Mouse (Mus musculus) forebrain, embryonic 10.5 days (tissue): Measurements from ENCODE around the gene Mfsd12. TPM values are rescaled to one million over a fixed set of nuclear protein-coding genes. Genes with fewer than 3 reads are reported as not detected.

Experiments used
- DNase-seq: peaks from one replicate; pipeline ENCODE4 v3.0.0-alpha.2; 2017; ENCODE audit warnings: low spot score; ENCODE audit errors: extremely low spot score
- H3K27ac ChIP-seq: fragments of 300-500 bp; sonication (generic); 2 replicates; pipeline ENCODE4 v1.5.1; 2016; ENCODE audit warnings: mild to moderate bottlenecking
- H3K27me3 ChIP-seq: fragments of 300-500 bp; sonication (generic); 2 replicates; pipeline ENCODE4 v1.6.1; 2016; ENCODE audit warnings: mild to moderate bottlenecking; ENCODE audit not compliant: poor library complexity, severe bottlenecking
- H3K36me3 ChIP-seq: fragments of 300-500 bp; sonication (generic); replicated peaks from 2 replicates; pipeline ENCODE4 v1.6.1; 2016; ENCODE audit warnings: mild to moderate bottlenecking, moderate library complexity
- H3K4me1 ChIP-seq: fragments of 300-500 bp; sonication (generic); 2 replicates; pipeline ENCODE4 v1.6.1; 2016
- H3K4me3 ChIP-seq: fragments of 300-500 bp; sonication (generic); 2 replicates; pipeline ENCODE4 v1.5.1; 2016; ENCODE audit warnings: mild to moderate bottlenecking, moderate library complexity
- H3K9me3 ChIP-seq: fragments of 300-500 bp; sonication (generic); 2 replicates; pipeline ENCODE4 v1.6.1; 2016; ENCODE audit warnings: mild to moderate bottlenecking, moderate library complexity
- WGBS: fragments of 180-500 bp; shearing (Covaris S2); methylation state at CpG from one replicate; pipeline ENCODE4 v1.1.7; 2016; 5-methylcytosine and 5-hydroxymethylcytosine counted together
- polyA plus RNA-seq: library from polyadenylated mRNA; unstranded; fragments of >200 nt; fragmentation: Nextera tagmentation; extraction: Ambion mirVana; gene quantifications from 2 replicates; pipeline ENCODE4 v1.2.1, GENCODE M21; 2016

Mfsd12 gene
- polyA plus RNA-seq, 1 experiment from 2014 or later: 6.7 TPM

DNA sequence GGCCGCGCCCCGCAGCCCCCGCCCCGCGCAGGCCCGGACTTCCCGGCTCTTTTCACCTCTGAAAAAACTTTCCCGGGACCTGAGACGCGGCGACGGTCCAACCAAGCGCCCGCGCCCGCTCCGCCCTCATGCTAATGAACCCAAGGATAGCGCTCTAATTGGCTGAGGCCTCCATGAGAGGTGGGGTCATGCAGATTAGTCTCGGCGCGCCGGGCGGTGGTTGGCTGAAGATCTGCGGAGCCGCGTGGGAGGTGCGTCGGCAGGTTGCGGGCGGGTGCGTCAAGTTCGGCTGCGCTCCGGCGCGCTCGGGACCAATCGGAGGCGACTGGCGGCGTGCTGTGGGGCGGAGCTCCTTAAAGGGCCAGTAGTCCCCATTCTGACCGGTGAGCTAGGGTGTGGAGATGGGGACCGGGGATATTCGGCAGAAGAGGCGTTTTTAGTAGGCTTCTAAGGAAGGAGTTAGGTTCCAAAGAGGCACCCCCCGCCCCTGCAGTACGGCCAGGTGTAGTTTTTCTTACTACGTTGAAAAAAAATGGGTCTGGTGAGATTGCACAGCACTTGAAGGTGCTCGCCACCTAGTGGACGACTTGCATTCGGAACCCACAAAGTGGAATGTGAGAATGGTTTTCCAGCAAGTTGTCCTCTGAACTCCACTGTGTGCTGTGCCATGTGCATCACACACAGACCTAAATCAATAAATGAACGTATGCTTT lies 6.8 kb upstream of the Mfsd12 start, which contains the start of gene Hmg20b:
TSS of gene Hmg20b (minus strand) at position 130 of the 713 bp plus-strand sequence.
- peak within 1 kb of the TSS; percentile 97 for H3K4me3 ChIP-seq
- peak within 1 kb of the TSS; percentile 95 for H3K27ac ChIP-seq
- under 1% methylated on average over 53 of the region's 54 CpGs for WGBS
- DNase-seq: peak; percentile 100
- H3K27me3 ChIP-seq: peaks cover 34% of the 10 kb centered on the region
- H3K9me3 ChIP-seq: no peaks in the 10 kb centered on the region
- peaks cover 67% of the 10 kb centered on the region for H3K4me1 ChIP-seq
- H3K36me3 ChIP-seq: peaks cover 33% of the 10 kb centered on the region

DNA sequence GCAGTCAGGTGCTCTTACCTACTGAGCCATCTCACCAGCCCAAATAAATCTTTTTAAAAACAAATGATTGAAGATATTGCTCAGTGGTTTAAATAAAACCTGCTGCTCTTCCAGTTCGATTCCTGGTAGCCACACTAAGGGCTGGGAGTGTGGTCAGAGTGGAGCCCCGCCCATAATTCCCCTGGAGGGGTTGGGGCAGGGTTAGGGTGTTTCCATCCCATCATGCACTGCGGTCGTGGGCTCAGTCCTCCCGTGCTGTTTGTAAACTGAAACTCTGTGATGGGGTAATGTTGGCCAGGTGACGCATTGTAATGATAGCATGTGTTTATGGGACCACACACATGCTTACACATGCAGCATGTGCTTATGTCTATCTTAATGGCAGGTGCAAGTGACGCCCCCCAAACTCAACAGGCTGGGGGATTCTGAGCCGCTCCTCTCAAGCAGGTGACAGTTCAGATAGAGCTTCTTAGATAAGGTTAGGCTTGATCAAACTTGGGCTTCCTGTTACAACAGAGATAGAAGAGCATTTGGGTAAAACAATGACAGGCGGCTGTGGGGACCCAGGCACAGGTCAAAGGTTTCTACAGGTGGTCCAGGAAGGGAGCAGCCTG lies 5.5 kb upstream of the Mfsd12 start:
- Histone ChIP-seq H3K9me3 (no peaks in the 10 kb centered on the region), H3K27ac (no peak overlapping the region), H3K4me1 (peaks cover 63% of the 10 kb centered on the region), H3K4me3 (peak overlapping the region; percentile 0; the same call in 1 of the 2 replicates), H3K36me3 (peaks cover 21% of the 10 kb centered on the region), H3K27me3 (peaks cover 34% of the 10 kb centered on the region)
- WGBS: 25% methylated on average over 9 of the region's 9 CpGs
- DNase-seq: no peak

DNA sequence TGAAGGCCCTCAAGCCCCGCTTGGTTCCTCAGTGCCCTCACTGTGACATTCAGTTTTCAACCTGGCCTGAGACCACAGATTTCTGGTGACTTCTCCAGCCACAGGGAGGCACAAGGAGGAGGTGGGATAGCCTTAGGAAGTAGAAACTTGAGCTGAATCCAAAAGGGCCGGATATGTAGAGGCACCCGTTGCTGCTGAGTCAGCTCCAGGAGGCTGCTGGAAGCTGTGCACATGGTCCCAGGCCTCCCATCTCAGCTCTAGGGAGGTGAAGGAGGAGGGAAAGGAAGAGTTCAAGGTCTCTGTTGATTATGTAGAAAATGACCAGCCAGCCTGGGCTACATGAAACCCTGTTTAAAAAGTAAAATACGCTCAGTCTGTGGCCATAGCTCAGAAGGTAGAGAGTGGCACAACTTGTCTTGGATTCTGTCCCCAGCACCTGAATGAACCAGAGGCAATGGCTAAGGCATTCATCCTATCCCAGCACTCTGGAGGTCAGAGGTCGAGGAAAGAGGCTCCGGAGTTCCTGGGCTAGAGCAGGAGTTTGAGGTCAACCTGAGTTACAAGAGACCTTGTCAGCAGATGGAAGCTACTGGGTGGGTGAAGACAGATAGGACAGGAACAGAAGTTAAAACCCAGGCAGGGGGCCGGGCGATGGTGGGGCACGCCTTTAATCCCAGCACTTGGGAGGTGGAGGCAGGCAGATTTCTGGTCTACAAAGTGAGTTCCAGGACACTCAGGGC lies 2.4 kb upstream of the Mfsd12 start:
- Histone ChIP-seq H3K4me3 (no peak overlapping the region), H3K27me3 (peaks cover 35% of the 10 kb centered on the region), H3K36me3 (0 out of 2 replicates have a peak, but pooled peaks cover 1% of the 10 kb centered on the region), H3K4me1 (peaks cover 64% of the 10 kb centered on the region), H3K9me3 (no peaks in the 10 kb centered on the region), H3K27ac (no peak overlapping the region; the same call in 1 of the 2 replicates)
- 60% methylated on average over 9 of the region's 9 CpGs for WGBS
- DNase-seq: no peak

DNA sequence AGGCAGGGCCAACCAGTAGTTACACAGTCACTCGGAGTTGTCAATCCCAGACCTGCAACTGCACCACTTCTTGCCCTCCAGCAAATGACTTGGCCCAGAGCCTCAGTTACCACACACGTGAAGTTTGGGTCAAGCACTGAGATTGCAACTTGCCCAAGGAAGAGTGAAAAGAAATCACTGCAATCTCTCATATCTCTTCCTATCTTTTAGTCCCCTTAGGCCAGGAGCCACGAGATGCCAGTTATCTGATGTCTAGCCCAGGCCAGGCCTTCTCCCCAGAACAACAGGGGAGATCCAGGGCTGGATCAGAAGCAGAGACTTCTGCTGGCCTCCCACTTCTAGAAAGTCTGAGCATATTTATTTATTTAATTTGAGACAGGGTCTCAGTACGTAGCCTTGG lies 1.8 kb upstream of the Mfsd12 start:
- no peak for DNase-seq
- Histone ChIP-seq H3K27me3 (peaks cover 37% of the 10 kb centered on the region), H3K9me3 (no peaks in the 10 kb centered on the region), H3K4me3 (no peak overlapping the region), H3K27ac (no peak overlapping the region), H3K36me3 (0 out of 2 replicates have a peak, but pooled peaks cover 3% of the 10 kb centered on the region), H3K4me1 (peaks cover 68% of the 10 kb centered on the region)
- 76% methylated on average over 4 of the region's 4 CpGs for WGBS

DNA sequence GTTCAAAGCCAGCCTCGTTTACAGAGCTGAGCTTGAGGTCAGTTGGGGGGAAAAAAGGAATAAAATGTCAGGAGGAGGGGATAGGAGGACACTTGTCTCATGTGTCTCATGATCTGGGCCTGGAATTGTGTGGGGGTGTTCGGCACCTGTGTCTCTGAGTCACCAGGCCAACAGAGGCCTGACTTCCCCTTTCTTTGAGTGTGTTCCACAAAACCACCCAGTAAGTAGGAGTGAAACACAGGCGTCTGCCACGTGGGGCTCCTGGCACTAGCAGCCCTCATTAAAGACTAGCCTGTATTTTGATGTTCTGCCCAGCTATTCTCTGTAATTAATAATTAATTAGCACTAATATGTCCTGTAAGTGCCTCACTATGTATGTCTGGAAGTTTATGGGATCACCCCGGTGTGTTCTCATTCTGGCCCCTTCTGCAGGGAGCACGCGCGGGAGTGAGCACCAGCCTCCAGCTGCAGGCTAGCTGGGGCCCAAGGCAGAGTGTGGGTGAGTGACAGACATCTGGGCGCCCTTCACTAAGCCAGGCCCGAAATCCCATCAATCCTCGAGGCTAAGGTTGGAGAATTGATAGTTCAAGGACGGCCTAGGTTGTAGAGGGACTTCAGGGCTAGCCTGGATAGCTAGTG lies 820 bp upstream of the Mfsd12 start:
- DNase-seq: no peak
- 61% methylated on average over 12 of the region's 12 CpGs for WGBS
- Histone ChIP-seq H3K27me3 (peaks cover 40% of the 10 kb centered on the region), H3K27ac (no peak overlapping the region), H3K36me3 (peaks cover 8% of the 10 kb centered on the region), H3K4me3 (peak overlapping the region; percentile 86), H3K9me3 (no peaks in the 10 kb centered on the region), H3K4me1 (peaks cover 68% of the 10 kb centered on the region)

DNA sequence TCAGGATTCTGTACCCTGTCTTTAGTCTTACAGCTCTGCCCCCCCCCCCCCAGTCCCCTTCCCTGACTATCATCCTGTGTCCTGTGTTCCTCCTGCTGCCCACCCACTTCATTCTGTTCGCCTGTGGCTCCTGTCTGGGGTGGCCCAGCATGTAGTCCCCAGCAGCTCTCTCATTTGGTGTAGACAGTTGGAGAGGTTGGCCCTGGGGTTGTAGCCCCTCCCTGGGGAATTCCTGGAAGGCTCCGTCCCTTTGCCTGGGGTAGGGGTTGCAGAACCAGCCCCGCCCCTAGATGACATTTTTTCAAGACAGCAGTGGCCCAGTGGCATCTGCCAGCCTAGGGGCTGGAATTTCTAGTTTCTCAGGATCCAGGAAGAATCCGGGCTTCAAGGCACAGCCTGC lies 918 bp downstream of the Mfsd12 start:
- Histone ChIP-seq H3K27me3 (peaks cover 58% of the 10 kb centered on the region), H3K4me3 (peak overlapping the region; percentile 86), H3K9me3 (no peaks in the 10 kb centered on the region), H3K4me1 (peaks cover 79% of the 10 kb centered on the region), H3K27ac (peak overlapping the region; percentile 84), H3K36me3 (peaks cover 23% of the 10 kb centered on the region)
- 29% methylated on average over 4 of the region's 4 CpGs for WGBS
- no peak for DNase-seq

DNA sequence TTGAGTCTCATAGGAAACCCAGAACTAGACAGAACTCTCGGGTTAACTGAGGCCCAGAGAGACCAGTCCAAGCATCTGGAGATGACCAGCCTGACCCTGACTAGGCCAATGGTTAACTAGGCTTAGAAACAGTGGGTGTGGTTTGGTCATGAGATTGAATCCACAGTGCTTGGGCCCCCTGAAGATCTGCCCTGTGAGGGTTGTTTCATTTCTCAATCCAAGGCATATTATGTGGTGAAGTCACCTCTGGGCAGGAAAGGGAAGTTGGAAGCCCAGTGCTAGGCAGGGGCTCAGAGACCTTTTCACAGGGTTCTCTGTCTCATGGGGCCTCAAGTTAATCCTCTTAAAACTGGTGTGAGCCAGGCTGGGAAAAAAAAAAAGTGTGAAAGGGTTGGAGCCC lies 1.6 kb downstream of the Mfsd12 start:
- Histone ChIP-seq H3K4me3 (peak overlapping the region; percentile 86; the same call in 1 of the 2 replicates), H3K4me1 (peaks cover 85% of the 10 kb centered on the region), H3K36me3 (peaks cover 23% of the 10 kb centered on the region), H3K27me3 (peaks cover 64% of the 10 kb centered on the region), H3K27ac (0 out of 2 replicates have a peak overlapping the region, but pooled peaks have one; percentile 22), H3K9me3 (no peaks in the 10 kb centered on the region)
- WGBS: 67% methylated on average over 1 of the region's 1 CpGs
- no peak for DNase-seq

DNA sequence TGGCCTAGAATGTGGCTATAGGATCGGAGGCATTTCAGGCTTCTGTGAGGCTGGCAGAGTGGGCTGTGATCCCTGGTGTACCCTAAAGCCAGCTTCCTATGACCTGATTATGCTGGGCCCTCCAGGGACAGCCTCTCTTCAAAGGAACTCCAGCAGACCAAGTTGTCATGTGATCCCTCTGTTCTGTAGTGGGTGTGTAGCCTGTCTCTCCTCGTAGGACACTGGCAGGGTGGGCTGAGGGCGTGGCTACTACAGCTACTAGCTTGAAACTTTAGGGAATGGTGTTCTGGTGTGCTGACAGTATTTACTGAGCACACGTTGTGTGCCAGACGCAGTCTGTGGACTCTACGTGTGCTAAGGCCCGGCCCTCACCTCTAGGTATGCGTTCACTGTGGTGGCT lies 3.4 kb downstream of the Mfsd12 start:
- H3K4me3 ChIP-seq: no peak overlapping the region
- H3K27me3 ChIP-seq: peaks cover 76% of the 10 kb centered on the region
- 76% methylated on average over 8 of the region's 8 CpGs for WGBS
- DNase-seq: no peak
- 0 out of 2 replicates have a peak overlapping the region, but pooled peaks have one; percentile 12 for H3K27ac ChIP-seq
- H3K4me1 ChIP-seq: peaks cover 93% of the 10 kb centered on the region
- peaks cover 23% of the 10 kb centered on the region for H3K36me3 ChIP-seq
- H3K9me3 ChIP-seq: no peaks in the 10 kb centered on the region

DNA sequence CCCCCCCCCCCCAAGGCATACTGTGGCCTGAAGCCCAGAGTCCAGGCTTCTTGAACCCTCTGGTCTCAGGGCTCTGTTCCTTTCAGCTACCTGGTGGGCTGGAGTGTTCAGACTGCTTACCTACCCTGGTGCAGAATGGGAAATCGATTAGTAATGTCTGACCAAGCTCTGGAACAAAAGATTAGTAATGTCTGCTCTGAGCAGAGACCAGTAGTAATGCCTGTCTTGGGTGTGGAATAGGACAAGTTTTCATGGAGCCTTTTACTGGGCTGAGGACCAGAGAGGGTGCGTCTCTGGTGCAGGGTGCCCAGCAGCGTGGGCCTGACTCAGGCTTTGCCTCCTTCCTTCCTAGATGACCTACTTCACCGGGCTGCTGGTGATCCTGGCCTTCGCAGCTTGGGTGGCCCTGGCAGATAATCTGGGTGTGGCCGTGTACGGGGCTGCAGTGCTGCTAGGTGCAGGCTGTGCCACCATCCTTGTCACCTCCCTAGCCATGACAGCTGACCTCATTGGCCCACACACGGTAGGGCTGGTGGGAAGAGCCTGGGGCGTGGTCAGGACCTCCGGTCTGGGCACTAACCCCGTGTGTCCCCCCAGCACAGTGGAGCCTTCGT lies 5.2 kb downstream of the Mfsd12 start:
- peaks cover 64% of the 10 kb centered on the region for H3K27me3 ChIP-seq
- 80% methylated on average over 12 of the region's 12 CpGs for WGBS

DNA sequence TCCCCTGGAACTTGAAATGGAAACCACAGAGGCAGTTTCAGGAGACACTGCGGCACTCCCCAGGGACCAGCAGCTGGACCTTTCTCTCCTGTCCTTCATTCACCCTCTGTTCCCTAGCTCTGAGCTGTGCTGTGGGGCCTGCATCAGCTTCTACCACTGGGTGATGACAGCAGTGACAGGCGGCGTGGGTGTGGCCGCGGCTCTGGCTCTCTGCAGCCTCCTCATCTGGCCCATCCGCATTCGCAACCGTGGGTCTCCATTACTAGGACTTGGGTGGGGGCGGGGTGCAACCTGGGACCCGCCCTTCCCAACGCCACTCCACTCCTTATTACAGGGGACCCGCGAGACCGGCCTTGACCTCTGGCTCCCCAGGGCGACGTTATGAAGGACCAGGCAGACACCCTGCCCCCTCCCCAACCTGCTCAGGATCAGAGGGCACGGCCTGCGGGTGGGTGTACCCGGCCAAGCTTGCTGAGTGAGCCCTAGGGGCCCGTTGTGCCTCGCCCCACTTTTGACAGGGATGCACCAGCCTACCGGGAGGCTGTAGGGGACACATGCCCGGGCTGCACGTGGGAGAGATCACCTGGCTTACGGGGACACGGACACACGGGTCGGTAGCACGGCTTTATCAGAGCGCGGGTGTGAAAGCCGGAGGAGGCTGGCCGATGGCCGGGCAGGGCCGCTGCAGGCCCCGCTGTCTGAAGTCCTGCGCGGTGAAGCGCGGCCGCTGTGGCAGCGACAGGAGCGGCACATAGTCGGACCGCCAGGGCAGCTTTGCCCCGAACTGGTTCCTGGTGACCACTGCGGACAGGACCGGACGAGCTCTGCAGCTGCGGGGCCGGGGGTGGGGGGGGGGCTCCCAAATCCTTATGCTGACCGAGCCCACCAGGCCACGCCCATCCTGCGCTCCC lies 6.4 kb downstream of the Mfsd12 start:
- H3K4me1 ChIP-seq: peaks cover 96% of the 10 kb centered on the region
- peaks cover 54% of the 10 kb centered on the region for H3K27me3 ChIP-seq

More for the DNA sequence above, 5.2 kb downstream of the Mfsd12 start:
- Histone ChIP-seq H3K36me3 (peaks cover 37% of the 10 kb centered on the region), H3K4me3 (peak overlapping the region; percentile 0; the same call in 1 of the 2 replicates), H3K27ac (peak overlapping the region; percentile 2; the same call in 1 of the 2 replicates), H3K4me1 (peaks cover 99% of the 10 kb centered on the region), H3K9me3 (no peaks in the 10 kb centered on the region)
- no peak for DNase-seq

DNA sequence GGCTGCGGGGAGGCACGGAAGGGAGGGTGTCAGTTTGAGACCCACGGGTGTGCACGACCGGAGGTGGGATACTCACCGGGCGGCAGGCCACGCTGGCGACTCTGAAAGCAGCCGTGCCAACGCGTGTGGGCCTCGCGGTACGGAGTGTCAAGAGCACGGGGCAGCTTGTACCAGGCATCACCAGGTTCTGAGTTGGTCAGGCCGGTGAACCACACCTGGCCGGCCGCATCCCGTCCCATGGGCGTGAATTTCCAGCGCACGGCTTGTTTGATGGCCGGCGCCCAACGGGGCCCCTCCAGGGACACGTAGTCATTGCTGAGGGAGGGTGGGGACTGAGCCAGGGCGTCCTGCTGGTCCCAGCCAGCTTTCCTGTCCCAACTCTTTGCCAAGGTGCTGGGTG lies 7.4 kb downstream of the Mfsd12 start:
- Histone ChIP-seq H3K4me3 (peak overlapping the region; percentile 49), H3K9me3 (no peaks in the 10 kb centered on the region), H3K36me3 (peaks cover 59% of the 10 kb centered on the region), H3K4me1 (peaks cover 86% of the 10 kb centered on the region), H3K27ac (peak overlapping the region; percentile 54), H3K27me3 (peaks cover 44% of the 10 kb centered on the region)
- DNase-seq: peak; percentile 46
- 11% methylated on average over 28 of the region's 28 CpGs for WGBS

More for the DNA sequence above, 6.4 kb downstream of the Mfsd12 start:
- WGBS: 12% methylated on average over 54 of the region's 54 CpGs
- Histone ChIP-seq H3K4me3 (peak overlapping the region; percentile 49), H3K27ac (peak overlapping the region; percentile 58), H3K36me3 (peaks cover 49% of the 10 kb centered on the region), H3K9me3 (no peaks in the 10 kb centered on the region)
- no peak for DNase-seq
